Mouse (Mus musculus) subcutaneous adipose tissue, adult 2 months (tissue): Measurements from ENCODE around the gene Cfap97. TPM values are rescaled to one million over a fixed set of nuclear protein-coding genes. Genes with fewer than 3 reads are reported as not detected.

Experiments used
- polyA plus RNA-seq: library from polyadenylated mRNA; depleted of rRNA; stranded (reverse); fragments of >200 nt; gene quantifications from 2 replicates; pipeline ENCODE4 v1.2.3, GENCODE M21; 2012; ENCODE audit warnings: low replicate concordance; rRNA removed

Cfap97 gene
- polyA plus RNA-seq = 5.0 and 7.4 TPM in 2 replicates

GRCm38 (mm10) chr8:46151202-46152062, at the start of gene Cfap97:
Cfap97 (plus strand) TSS chr8:46151771.

DNA sequence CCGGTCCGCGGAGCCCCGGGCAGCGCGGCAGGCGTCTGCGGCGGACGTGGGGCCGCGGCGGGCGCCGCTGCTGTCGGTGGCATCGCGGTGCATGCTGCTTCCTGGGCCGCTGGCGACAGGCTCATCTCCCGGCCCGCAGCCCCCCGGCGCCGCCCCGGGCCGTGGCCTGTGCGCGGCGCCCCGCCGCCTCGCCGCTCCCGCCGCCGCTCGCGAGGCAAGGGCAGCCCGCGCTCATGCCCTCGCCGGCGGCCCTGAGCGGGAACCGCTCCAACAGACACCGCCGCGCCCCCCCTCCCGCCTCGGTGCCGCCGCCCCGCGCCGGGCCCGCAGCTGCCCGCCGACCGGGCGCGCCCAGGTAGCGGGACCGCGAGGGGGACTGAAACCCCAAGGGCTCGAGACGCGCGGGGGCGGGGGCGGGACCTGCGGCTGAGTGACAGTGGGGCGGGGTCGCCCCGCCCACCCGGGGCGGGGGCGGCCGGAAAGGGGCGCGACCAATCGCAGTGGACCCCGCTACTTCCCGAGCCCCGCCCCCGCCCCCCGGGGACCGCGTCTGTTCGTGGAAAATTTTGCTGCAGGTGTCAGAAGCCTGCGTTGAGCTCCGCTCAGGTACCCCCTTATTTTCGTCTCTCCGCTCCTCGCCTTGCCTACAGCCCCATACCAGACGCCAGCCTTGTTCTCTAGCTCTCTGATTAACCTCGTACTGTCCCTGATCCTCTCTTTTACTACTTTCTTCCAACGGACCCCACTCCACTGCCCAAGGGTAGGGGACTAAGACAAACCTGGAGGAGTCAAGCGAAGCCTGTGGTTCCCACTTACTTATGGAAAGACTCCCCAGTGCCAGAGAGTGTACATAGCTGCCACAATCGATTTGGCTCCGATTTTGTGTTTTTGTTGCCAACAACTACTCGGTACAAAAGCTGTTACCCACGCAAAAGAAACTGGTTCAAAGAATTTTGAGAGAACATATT, 777 bp downstream of the Cfap97 start, which contains the start of gene Snx25:
Gene Snx25 (minus strand): TSS at position 96 of the 968 bp plus-strand sequence.

DNA sequence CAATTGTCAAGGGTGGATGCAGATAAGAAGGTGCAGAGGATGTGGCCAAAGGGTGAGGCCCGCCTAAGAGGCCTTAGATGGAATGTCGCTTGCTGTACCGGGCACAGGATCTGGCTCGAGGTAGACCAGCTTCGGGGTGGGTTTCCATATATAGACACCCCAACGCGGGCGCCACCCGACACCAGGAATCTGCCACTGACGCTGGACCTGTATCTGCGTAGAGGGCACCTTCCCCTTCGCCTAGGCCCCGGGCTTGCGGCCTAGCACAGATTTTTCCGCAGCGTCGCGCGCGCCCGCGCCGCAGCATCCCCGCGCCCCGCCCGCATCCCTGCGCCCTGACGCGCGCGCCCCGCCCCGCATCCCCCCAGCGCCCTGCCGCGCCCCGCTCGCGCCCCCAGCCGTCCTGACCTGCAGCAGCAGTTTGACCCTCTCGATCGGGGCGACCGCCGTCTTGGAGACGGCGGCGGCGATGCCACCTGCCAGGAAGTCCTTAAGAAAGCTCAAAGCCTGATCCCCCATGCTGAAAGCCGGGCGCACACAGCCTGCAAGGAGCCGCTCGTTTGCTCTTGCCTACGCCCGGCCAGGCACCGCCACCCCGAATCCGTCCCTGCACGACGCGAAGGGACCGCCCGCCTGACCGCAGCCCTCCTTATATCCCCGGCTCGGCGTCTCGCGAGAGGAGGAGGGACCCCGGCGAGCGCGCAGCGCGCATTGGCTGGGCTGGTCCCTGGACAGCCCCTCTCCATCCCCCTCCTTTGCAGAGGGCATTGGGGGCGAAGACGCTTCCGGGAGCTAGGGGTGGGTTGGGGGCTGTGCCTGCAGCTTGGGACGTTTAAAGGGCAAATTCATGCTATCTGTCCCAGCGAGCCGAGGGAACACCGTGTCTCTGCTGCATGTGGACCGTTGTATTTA, 59.1 kb downstream of the Cfap97 start, which contains the start of gene Slc25a4:
Gene Slc25a4 (minus strand): TSS at position 881 of the 912 bp plus-strand sequence.

Other genes starting within 250 kb of the Cfap97 start
- gene Ccdc110, start 217.2 kb upstream of the Cfap97 start, polyA plus RNA-seq = not detected in 2 replicates
- gene 1700029J07Rik, start 176.5 kb upstream of the Cfap97 start, polyA plus RNA-seq = 0.43 and 1.2 TPM in 2 replicates
- 21.2 and 22.4 TPM in 2 replicates for gene Ufsp2, start 176.2 kb upstream of the Cfap97 start, polyA plus RNA-seq
- 0.04 and 0.36 TPM in 2 replicates for gene Lrp2bp, start 152.5 kb upstream of the Cfap97 start, polyA plus RNA-seq
- 1.4 and 1.6 TPM in 2 replicates for gene Ankrd37, start 146.1 kb upstream of the Cfap97 start, polyA plus RNA-seq
- 4.6 and 4.9 TPM in 2 replicates for gene Snx25, start 388 bp downstream of the Cfap97 start, polyA plus RNA-seq
- 377 and 421 TPM in 2 replicates for gene Slc25a4, start 59.5 kb downstream of the Cfap97 start, polyA plus RNA-seq
- gene Helt, start 142.9 kb downstream of the Cfap97 start, polyA plus RNA-seq = not detected in 2 replicates